Mouse (Mus musculus) olfactory bulb, adult 2 months (tissue): ENCODE measurements at regions not wholly inside any gene's neighbourhood (a gene's known extent, or its start where the extent isn't known, plus 50 kb on each side); places are given as distances from the start of the nearest gene placed in this dataset.

Source experiments
- CTCF ChIP-seq: fragments of 200-500 bp; IDR thresholded peaks from 2 replicates; pipeline ENCODE4 v1.5.1; 2012; ENCODE audit warnings: low read depth, mild to moderate bottlenecking, low read length, moderate library complexity; ENCODE audit not compliant: insufficient read depth
- POLR2A ChIP-seq: fragments of 200-500 bp; IDR thresholded peaks from 2 replicates; pipeline ENCODE4 v1.6.1; 2012; ENCODE audit warnings: mild to moderate bottlenecking, low read depth, low read length, moderate library complexity; ENCODE audit not compliant: insufficient read depth

DNA sequence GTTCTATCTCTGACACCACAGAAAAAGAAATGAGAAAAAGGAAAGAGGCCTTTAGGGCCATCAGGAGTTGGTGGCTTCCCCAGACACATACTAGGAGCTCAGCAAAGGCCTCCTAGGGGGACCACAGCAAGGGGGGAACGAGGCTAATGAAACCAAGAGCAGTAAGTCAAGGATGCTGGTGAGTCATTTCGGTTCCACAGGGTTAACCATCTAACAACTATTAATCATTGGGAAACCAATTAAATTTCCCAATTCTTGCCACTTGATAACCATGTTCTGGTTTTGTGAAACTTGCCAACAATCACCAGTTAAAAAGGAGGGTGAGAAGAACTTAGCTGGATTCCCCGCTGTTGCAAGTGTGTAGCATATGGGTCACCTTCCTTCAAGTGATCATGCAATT lies 1451.6 kb downstream of the Gsdmc2 start:
- no peak for TF ChIP-seq CTCF
- TF ChIP-seq POLR2A, result no peak
